Mouse (Mus musculus) liver, embryonic 14.5 days (tissue): ENCODE results near the gene Lrp5. TPM values are rescaled to one million over a fixed set of nuclear protein-coding genes. Genes with fewer than 3 reads are reported as not detected.

Experiments
- ATAC-seq: fragments of 200-750 bp; cut with Nextera tagmentation; 2 replicates; pipeline ENCODE4 v1.8.0; 2017; ENCODE audit warnings: moderate number of reproducible peaks, mild to moderate bottlenecking, moderate library complexity; ENCODE audit not compliant: insufficient read depth
- DNase-seq, 3 experiments: peaks; one replicate each; pipeline ENCODE4 v3.0.0-alpha.2; 2012 to 2013; ENCODE audit warnings: low read depth in 3 of 3, low spot score in 3 of 3
- H3K27ac ChIP-seq: fragments of 300-500 bp; sonication (generic); 2 replicates; pipeline ENCODE4 v1.5.1; 2014; ENCODE audit warnings: moderate library complexity, mild to moderate bottlenecking, control low read depth, inconsistent platforms
- H3K27me3 ChIP-seq: fragments of 300-500 bp; sonication (generic); 2 replicates; pipeline ENCODE4 v1.6.1; 2014; ENCODE audit warnings: mild to moderate bottlenecking, low read length, moderate library complexity; ENCODE audit not compliant: control insufficient read depth, insufficient read depth
- H3K36me3 ChIP-seq: fragments of 300-500 bp; sonication (generic); replicated peaks from 2 replicates; pipeline ENCODE4 v1.6.1; 2014; ENCODE audit warnings: low read depth; ENCODE audit not compliant: control insufficient read depth, insufficient read depth
- H3K4me1 ChIP-seq, 2 experiments: fragments of 200-500 bp in 1 of 2; fragments of 300-500 bp in 1 of 2; sonication (generic) in 1 of 2; replicated peaks; 2 replicates each; pipeline ENCODE4 v1.6.1; 2012 to 2014; ENCODE audit warnings: antibody characterized with exemption in 1 of 2, inconsistent platforms in 1 of 2, low read length in 1 of 2; ENCODE audit not compliant: control insufficient read depth in 2 of 2, insufficient read depth in 2 of 2
- H3K4me2 ChIP-seq: fragments of 300-500 bp; sonication (generic); 2 replicates; pipeline ENCODE4 v1.6.1; 2014; ENCODE audit warnings: low read depth, mild to moderate bottlenecking, control low read depth, moderate library complexity
- H3K4me3 ChIP-seq, 2 experiments: fragments of 200-500 bp in 1 of 2; fragments of 300-500 bp in 1 of 2; sonication (generic) in 1 of 2; 2 replicates each; pipeline ENCODE4 v1.5.1; 2012 to 2014; ENCODE audit warnings: low read depth in 2 of 2, low read length in 2 of 2, mild to moderate bottlenecking in 2 of 2, control low read depth in 1 of 2, inconsistent platforms in 1 of 2, moderate library complexity in 1 of 2; ENCODE audit not compliant: insufficient read depth in 1 of 2
- H3K9ac ChIP-seq: fragments of 300-500 bp; sonication (generic); replicated peaks from 2 replicates; pipeline ENCODE4 v1.6.1; 2014; ENCODE audit warnings: mild to moderate bottlenecking, control low read depth, moderate library complexity
- H3K9me3 ChIP-seq: fragments of 300-500 bp; sonication (generic); 2 replicates; pipeline ENCODE4 v1.6.1; 2016; ENCODE audit warnings: low read length, mixed read lengths; ENCODE audit not compliant: control insufficient read depth
- CTCF ChIP-seq: IDR thresholded peaks from 2 replicates; pipeline ENCODE4 v1.5.1; 2016; ENCODE audit warnings: antibody characterized with exemption, low read depth, control low read depth
- EP300 ChIP-seq: IDR thresholded peaks from 2 replicates; pipeline ENCODE4 v1.6.1; 2016; ENCODE audit warnings: antibody characterized with exemption, low read depth
- WGBS: fragments of 180-500 bp; shearing (Covaris S2); extraction: QIAGEN DNeasy Blood & Tissue Kit; methylation state at CpG from one replicate; pipeline ENCODE4 v1.1.7; 2014; ENCODE audit not compliant: insufficient replicate concordance; 5-methylcytosine and 5-hydroxymethylcytosine counted together
- polyA plus RNA-seq, 2 experiments: library from polyadenylated mRNA; depleted of rRNA in 1 of 2; stranded (reverse) in 1 of 2; unstranded in 1 of 2; fragments of >200 nt; fragmentation: Nextera tagmentation in 1 of 2; extraction: Ambion mirVana in 1 of 2; gene quantifications; 2 replicates each; pipeline versions ENCODE4 v1.2.1 to v1.2.3; 2012 to 2014

The Lrp5 gene
- polyA plus RNA-seq, 2 experiments, result 2.3 to 6.8 TPM

DNA sequence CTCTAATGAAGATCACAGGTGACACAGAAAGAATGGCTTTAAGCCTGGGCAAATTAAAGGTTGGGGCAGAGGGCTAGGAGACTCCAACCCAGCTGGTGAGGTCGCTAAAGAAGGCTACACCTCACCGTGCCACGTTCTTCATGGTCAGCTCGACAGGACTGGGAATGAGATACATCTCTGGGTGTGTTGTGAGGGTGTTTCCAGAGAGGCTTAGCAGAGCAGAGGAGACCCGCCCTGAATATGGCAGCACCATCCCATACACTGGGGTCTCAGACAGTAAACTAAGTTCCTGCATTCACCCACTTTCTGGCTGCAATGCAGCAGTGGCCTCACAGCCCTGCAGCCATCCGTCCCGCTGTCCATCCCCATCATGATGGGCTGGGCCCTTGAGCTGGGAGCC lies 46.8 kb downstream of the Lrp5 start:
- H3K9ac ChIP-seq, result no peak overlapping the region
- 77% methylated on average over 7 of the region's 7 CpGs for WGBS
- no peaks in the 10 kb centered on the region for H3K36me3 ChIP-seq
- H3K27ac ChIP-seq, result no peak overlapping the region
- no peaks in the 10 kb centered on the region for H3K27me3 ChIP-seq
- H3K4me3 ChIP-seq, result no peak overlapping the region
- no peak for TF ChIP-seq CTCF
- no peak for TF ChIP-seq EP300
- DNase-seq (no peak), ATAC-seq (no peak)
- no peak overlapping the region for H3K4me2 ChIP-seq
- peaks cover 0 to 4% of the 10 kb centered on the region in 2 experiments; a peak in 1 of 4 replicates for H3K4me1 ChIP-seq
- no peaks in the 10 kb centered on the region for H3K9me3 ChIP-seq

- Histone ChIP-seq H3K4me1 (peaks cover 0 to 4% of the 10 kb centered on the region in 2 experiments; a peak in 1 of 4 replicates), H3K4me3 (no peak overlapping the region), H3K4me2 (no peak overlapping the region), H3K27ac (no peak overlapping the region), H3K9me3 (no peaks in the 10 kb centered on the region), H3K36me3 (no peaks in the 10 kb centered on the region), H3K27me3 (no peaks in the 10 kb centered on the region), H3K9ac (no peak overlapping the region)
- DNase-seq, result no peak
- TF ChIP-seq EP300 (no peak), CTCF (no peak)
- 53% methylated on average over 8 of the region's 8 CpGs for WGBS
- ATAC-seq, result peak; percentile 43; the same call in 1 of the 2 replicates
Measured at GRCm38 (mm10) chr19:3638698-3639097, 47.7 kb downstream of the Lrp5 start.

GRCm38 (mm10) chr19:3632018-3632417 lies 54.3 kb downstream of the Lrp5 start:
- H3K9me3 ChIP-seq, result no peaks in the 10 kb centered on the region
- H3K36me3 ChIP-seq, result no peaks in the 10 kb centered on the region; the same call in 1 of the 2 replicates
- no peak for DNase-seq
- no peak overlapping the region for H3K9ac ChIP-seq
- WGBS, result 62% methylated on average over 7 of the region's 7 CpGs
- H3K4me3 ChIP-seq, result no peak overlapping the region
- H3K27me3 ChIP-seq, result no peaks in the 10 kb centered on the region
- no peak for TF ChIP-seq EP300
- no peak for TF ChIP-seq CTCF
- peaks cover 0 to 4% of the 10 kb centered on the region in 2 experiments; a peak in 1 of 4 replicates for H3K4me1 ChIP-seq
- no peak overlapping the region for H3K4me2 ChIP-seq
- no peak for ATAC-seq
- no peak overlapping the region for H3K27ac ChIP-seq

GRCm38 (mm10) chr19:3631431-3631830 lies 54.9 kb downstream of the Lrp5 start:
- no peak overlapping the region for H3K4me3 ChIP-seq

GRCm38 (mm10) chr19:3630486-3630885 lies 55.9 kb downstream of the Lrp5 start:
- no peak overlapping the region for H3K4me3 ChIP-seq
- TF ChIP-seq CTCF (no peak), EP300 (no peak)
- peaks cover 0 to 4% of the 10 kb centered on the region in 2 experiments; a peak in 1 of 4 replicates for H3K4me1 ChIP-seq
- WGBS, result 76% methylated on average over 5 of the region's 5 CpGs
- no peaks in the 10 kb centered on the region; the same call in 1 of the 2 replicates for H3K36me3 ChIP-seq
- H3K9ac ChIP-seq, result no peak overlapping the region
- ATAC-seq (no peak), DNase-seq (no peak)
- no peak overlapping the region for H3K27ac ChIP-seq
- no peaks in the 10 kb centered on the region for H3K27me3 ChIP-seq
- H3K9me3 ChIP-seq, result no peaks in the 10 kb centered on the region
- no peak overlapping the region for H3K4me2 ChIP-seq

More at GRCm38 (mm10) chr19:3631431-3631830, 54.9 kb downstream of the Lrp5 start:
- Histone ChIP-seq H3K36me3 (no peaks in the 10 kb centered on the region; the same call in 1 of the 2 replicates), H3K9ac (no peak overlapping the region), H3K4me1 (peaks cover 0 to 4% of the 10 kb centered on the region in 2 experiments; a peak in 1 of 4 replicates), H3K27ac (no peak overlapping the region), H3K4me2 (no peak overlapping the region), H3K9me3 (no peaks in the 10 kb centered on the region), H3K27me3 (no peaks in the 10 kb centered on the region)
- ATAC-seq (no peak), DNase-seq (no peak)
- TF ChIP-seq CTCF (no peak), EP300 (no peak)
- WGBS, result 62% methylated on average over 5 of the region's 5 CpGs
